Mouse (Mus musculus) myocyte (in vitro differentiated cells): Measurements from ENCODE around the gene Cpne5.

Experiments
- MAX ChIP-seq: IDR thresholded peaks from one replicate; pipeline ENCODE4 v1.6.1; 2011; ENCODE audit warnings: low read depth, mild to moderate bottlenecking, control low read depth
- POLR2A ChIP-seq: IDR thresholded peaks from one replicate; pipeline ENCODE4 v1.6.1; 2011; ENCODE audit warnings: low read depth, mild to moderate bottlenecking, control low read depth, moderate library complexity; ENCODE audit not compliant: insufficient read length
- USF1 ChIP-seq: IDR thresholded peaks from one replicate; pipeline ENCODE4 v1.6.1; 2011; ENCODE audit warnings: low read depth, mild to moderate bottlenecking, control low read depth, moderate library complexity

GRCm38 (mm10) chr17:29175693-29176092 is 62.3 kb downstream of the Cpne5 start:
- no peak for TF ChIP-seq POLR2A
- no peak for TF ChIP-seq USF1
- no peak for TF ChIP-seq MAX
